Comparison of ENCODE assay signal across 12 mouse cellular contexts in genomic region chr12:117257205-117257920, GRCm38 (mm10).
DNase-seq lines count a peak whose midpoint lies in the region; ATAC-seq lines count a peak whose summit lies in the region.
"Had no signal": no experiment of that assay in that cellular context is flagged by ENCODE, and none has a peak within 500 bp of the region (broad histone marks: within the 10 kb centered on the region; RNA-seq: fewer than 3 reads in every experiment).

No protein-coding gene starts in this region.

- H3K27me3 ChIP-seq in kidney, embryonic 15.5 days: 0 out of 2 replicates have a peak, but pooled peaks cover 8% of the 10 kb centered on the region
- H3K27me3 ChIP-seq in embryonic facial prominence, embryonic 10.5 days (replicated peaks; ENCODE audit: low read depth, poor library complexity, severe bottlenecking): peaks cover 12% of the 10 kb centered on the region
- H3K27me3 ChIP-seq in hindbrain, embryonic 13.5 days: peaks cover 2% of the 10 kb centered on the region; the same call in 1 of the 2 replicates

- H3K9me3 ChIP-seq in kidney, embryonic 15.5 days (replicated peaks): no peaks in the 10 kb centered on the region
- H3K9me3 ChIP-seq in embryonic facial prominence, embryonic 10.5 days: no peaks in the 10 kb centered on the region
- no peaks in the 10 kb centered on the region for H3K9me3 ChIP-seq in hindbrain, embryonic 13.5 days
- H3K9me3 ChIP-seq: liver, embryonic 13.5 days had no signal

- peak; percentile 37; the same call in 1 of the 2 replicates for ATAC-seq in kidney, embryonic 15.5 days (replicated peaks; ENCODE audit: low FRiP score)
- ATAC-seq in hindbrain, embryonic 13.5 days (ENCODE audit: low FRiP score): peak; percentile 16; the same call in 1 of the 2 replicates
- no peak for ATAC-seq in megakaryocyte-erythroid progenitor cell, adult 5-6 weeks (replicated peaks; ENCODE audit: low FRiP score, low TSS enrichment, poor library complexity, severe bottlenecking)

- H3K4me1 ChIP-seq in kidney, embryonic 15.5 days: peaks cover 9% of the 10 kb centered on the region
- H3K4me1 ChIP-seq in embryonic facial prominence, embryonic 10.5 days: peaks cover 50% of the 10 kb centered on the region
- H3K4me1 ChIP-seq in hindbrain, embryonic 13.5 days (replicated peaks): peaks cover 48% of the 10 kb centered on the region

- H3K9ac ChIP-seq in kidney, embryonic 15.5 days: no peak overlapping the region
- peak overlapping the region; percentile 62 for H3K9ac ChIP-seq in hindbrain, embryonic 13.5 days
- H3K9ac ChIP-seq: liver, embryonic 13.5 days had no signal

- DNase-seq in kidney, adult 9 months: no peak
- DNase-seq in embryonic facial prominence, embryonic 10.5 days (ENCODE audit: low spot score): peak; percentile 76
- DNase-seq in neural tube, embryonic 10.5 days (ENCODE audit: extremely low spot score, low spot score): peak; percentile 79
- no peak for DNase-seq in thymus, postnatal 10 days (ENCODE audit: low spot score in 2 of 2)
- no peak for DNase-seq in layer of hippocampus, adult 8-10 months (ENCODE audit: low spot score in 2 of 2)
- DNase-seq: kidney, postnatal 10 days; liver, embryonic 13.5 days; thymus, postnatal 14 days had no signal

- no peak overlapping the region for H3K27ac ChIP-seq in kidney, embryonic 15.5 days
- peak overlapping the region; percentile 84 for H3K27ac ChIP-seq in embryonic facial prominence, embryonic 10.5 days (replicated peaks)
- peak overlapping the region; percentile 87 for H3K27ac ChIP-seq in hindbrain, embryonic 13.5 days
- H3K27ac ChIP-seq: liver, embryonic 13.5 days had no signal

- H3K36me3 ChIP-seq in kidney, embryonic 15.5 days: no peaks in the 10 kb centered on the region
- peaks cover 31% of the 10 kb centered on the region for H3K36me3 ChIP-seq in embryonic facial prominence, embryonic 10.5 days (replicated peaks)
- peaks cover 35% of the 10 kb centered on the region for H3K36me3 ChIP-seq in hindbrain, embryonic 13.5 days
- H3K36me3 ChIP-seq: liver, embryonic 13.5 days had no signal

- no peak overlapping the region for H3K4me3 ChIP-seq in kidney, embryonic 15.5 days (replicated peaks)
- no peak overlapping the region for H3K4me3 ChIP-seq in embryonic facial prominence, embryonic 10.5 days
- no peak overlapping the region for H3K4me3 ChIP-seq in hindbrain, embryonic 13.5 days
- H3K4me3 ChIP-seq: erythroblast, embryonic 14.5 days; liver, embryonic 13.5 days had no signal

- peak overlapping the region; percentile 35; the same call in 1 of the 2 replicates for H3K4me2 ChIP-seq in kidney, embryonic 15.5 days
- no peak overlapping the region for H3K4me2 ChIP-seq in hindbrain, embryonic 13.5 days
- H3K4me2 ChIP-seq: liver, embryonic 13.5 days had no signal

- WGBS in kidney, embryonic 15.5 days: 22% methylated on average over 20 of the region's 20 CpGs
- 9% methylated on average over 20 of the region's 20 CpGs for WGBS in embryonic facial prominence, embryonic 10.5 days
- WGBS in hindbrain, embryonic 13.5 days: 8% methylated on average over 20 of the region's 20 CpGs

Comparison
In these comparisons a context has a peak if more than half of its experiments do, and no peak if none do; other contexts are left out.
1. DNase-seq: peak in embryonic facial prominence, embryonic 10.5 days (single experiment) and neural tube, embryonic 10.5 days (single experiment); none in kidney, adult 9 months (single experiment), thymus, postnatal 10 days (0 of 2) and layer of hippocampus, adult 8-10 months (0 of 2).